Mouse (Mus musculus) T-cell, adult 66 days (primary cell): Measurements from ENCODE around the gene Gm10134. TPM values are rescaled to one million over a fixed set of nuclear protein-coding genes. Genes with fewer than 3 reads are reported as not detected.

Experiments
- total RNA-seq, 2 experiments: library from RNA; stranded (reverse); gene quantifications; 3 replicates in 1 of 2; 4 replicates in 1 of 2; pipeline ENCODE4 v1.2.4; 2023

Gm10134 gene
- 1 to 10 TPM in 1 of 2 experiments, not detected in 1; 2.4 TPM for total RNA-seq

DNA sequence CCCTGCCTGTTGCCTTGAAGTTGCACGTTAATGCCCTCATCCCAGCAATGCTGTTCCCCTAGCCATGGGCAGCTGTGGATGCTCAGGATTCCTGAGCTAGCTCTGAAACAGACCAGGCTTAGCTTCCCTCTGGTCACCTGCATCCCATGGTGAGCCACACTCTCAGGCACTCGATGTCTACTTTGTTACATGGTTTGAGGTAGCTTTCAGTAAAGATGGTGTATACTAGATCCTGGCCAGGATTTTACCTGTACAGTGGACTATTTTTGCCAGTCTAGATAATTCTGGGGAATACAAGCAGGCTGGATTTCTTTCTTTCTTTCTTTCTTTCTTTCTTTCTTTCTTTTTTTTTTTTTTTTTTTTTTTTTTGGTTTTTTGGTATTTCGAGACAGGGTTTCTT is at the start of gene Gm10134:
TSS of gene Gm10134 (plus strand) at position 301 of the 400 bp plus-strand sequence.

DNA sequence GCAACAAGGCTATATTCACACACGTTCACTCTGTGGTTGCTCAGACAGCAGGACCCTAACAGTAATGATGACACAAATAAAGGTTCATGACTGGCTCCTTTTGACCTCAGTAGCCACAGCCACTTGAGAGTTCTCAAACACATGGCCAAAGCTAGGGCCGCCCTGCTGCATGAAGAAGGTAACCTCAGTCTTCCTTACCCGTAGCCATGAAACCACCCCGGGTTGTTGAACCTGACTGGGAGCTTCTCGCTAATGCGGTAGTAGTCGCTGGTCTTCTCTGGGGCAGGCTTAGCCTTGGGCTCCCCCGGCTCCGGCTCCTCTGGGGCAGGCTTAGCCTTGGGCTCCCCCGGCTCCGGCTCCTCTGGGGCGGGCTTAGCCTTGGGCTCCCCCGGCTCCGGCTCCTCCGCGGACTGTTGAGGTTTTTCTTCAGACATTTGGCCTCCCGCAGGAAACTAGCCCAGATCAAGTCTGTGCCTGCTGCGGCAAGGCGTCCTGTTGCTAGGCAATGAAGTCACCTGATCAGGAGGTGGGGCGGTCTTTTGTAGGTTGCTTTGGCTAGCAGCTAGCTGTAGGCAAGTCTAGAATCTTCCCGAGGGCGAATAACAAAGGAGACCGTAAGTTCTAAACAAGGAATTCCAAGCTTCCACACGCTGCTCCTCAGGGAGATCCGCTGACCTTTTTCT is 39.9 kb upstream of the Gm10134 start, which contains the start of gene 1700007K13Rik:
TSS of gene 1700007K13Rik (minus strand) at position 497 of the 683 bp plus-strand sequence.

DNA sequence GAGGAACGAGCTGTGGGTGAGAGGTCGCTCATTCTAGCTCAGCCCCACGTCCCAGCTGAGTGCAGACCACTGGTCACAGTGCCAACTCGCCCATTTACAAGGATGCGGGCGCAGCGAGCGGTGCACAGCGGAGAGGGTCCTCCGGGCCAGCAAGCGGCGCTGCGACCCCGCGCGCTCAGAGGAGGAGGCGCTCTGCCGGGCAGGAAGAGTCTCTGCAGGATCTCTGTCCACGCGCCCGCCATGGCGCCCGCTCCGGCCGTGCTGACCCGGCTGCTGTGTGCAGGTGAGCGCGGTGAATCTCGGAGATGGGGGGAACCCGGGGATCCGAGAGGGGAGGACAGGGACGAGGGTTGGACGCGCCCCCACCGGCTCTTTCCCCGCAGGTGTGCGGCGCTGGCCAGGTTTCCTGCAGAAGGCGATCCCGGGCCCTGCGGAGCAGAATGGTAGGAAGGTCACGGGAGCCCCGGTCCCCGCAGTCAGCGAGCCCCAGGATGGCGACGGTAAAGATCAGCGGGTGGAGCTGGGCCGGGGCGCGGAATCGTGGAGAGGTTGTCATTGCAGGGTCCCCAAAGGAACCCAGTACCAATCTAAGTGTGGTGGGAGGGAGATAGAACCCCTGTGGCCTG is 37.9 kb upstream of the Gm10134 start, which contains the start of gene Mrps2:
TSS of gene Mrps2 (plus strand) at position 207 of the 626 bp plus-strand sequence.

DNA sequence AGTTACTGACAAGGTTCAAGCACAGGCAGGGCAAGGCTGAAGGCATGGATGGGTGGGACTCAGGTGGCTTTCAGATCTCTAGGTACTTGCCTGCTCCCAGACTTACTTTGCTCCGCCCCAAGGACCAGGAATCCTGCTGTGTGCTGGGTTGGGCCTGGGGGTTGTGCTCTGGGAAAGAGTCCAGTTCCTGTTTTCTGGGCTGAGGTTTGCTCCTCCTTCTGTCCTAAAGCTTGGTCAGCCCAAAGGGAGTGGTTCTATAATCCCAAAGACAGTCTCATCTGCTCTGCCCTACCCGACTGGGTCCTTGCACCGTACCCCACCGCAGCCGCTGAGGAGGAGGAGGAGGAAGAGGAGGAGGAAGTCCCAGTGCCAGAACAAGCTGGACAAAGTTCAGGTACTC is 9.2 kb upstream of the Gm10134 start, which contains the start of gene Gbgt1:
TSS of gene Gbgt1 (plus strand) at position 221 of the 400 bp plus-strand sequence.

DNA sequence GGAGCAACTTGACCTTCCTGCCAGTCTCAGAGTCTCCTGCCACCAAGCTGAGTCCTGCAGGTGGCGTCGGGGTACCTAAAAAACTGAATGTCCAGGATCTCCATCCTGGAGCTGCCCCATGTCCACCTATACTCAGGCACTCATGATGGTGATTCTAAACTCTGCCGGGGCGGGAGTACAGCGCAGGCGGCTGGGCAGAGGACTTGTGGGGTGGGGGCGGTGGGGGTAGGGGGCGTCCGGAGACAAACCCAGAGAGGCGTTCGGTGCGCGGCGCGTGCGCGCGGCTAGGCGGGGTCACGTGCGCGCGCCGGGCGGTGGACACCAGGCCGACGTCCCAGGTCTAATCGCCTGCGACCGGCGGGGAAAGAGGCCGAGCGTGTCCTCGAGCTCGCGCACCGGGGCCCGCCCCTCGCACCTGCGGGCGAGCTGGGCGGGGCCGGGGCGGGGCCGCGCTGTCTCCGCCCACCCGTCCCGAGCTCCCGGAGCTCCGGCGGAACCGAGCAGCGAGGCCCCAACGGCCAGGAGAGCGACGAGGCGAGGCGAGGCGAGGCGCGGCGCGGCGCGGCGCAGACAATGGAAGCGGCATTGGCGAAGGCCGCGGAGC is 7.0 kb downstream of the Gm10134 start, which contains the start of gene Ralgds:
TSS of gene Ralgds (plus strand) at position 328 of the 604 bp plus-strand sequence.

Other genes with a start within 250 kb of the Gm10134 start
- not detected for gene Ppp1r26, start 59.3 kb upstream of the Gm10134 start, total RNA-seq
- not detected for gene 1700007K13Rik, start 39.8 kb upstream of the Gm10134 start, total RNA-seq
- gene Mrps2, start 38.0 kb upstream of the Gm10134 start, total RNA-seq, result 10 to 100 TPM; 19.4 to 22.9 TPM
- gene Gbgt1, start 9.2 kb upstream of the Gm10134 start, total RNA-seq, result under 1 TPM in 1 of 2 experiments, not detected in 1; 0.70 TPM
- 10 to 100 TPM; 23.6 to 25.2 TPM for gene Ralgds, start 7.0 kb downstream of the Gm10134 start, total RNA-seq
- not detected for gene Cel, start 57.3 kb downstream of the Gm10134 start, total RNA-seq
- gene Gtf3c5, start 77.7 kb downstream of the Gm10134 start, total RNA-seq, result 10 to 100 TPM; 22.0 to 25.9 TPM
- gene Gfi1b, start 115.9 kb downstream of the Gm10134 start, total RNA-seq, result 1 to 10 TPM in 1 of 2 experiments, under 1 TPM in 1; 0.83 to 2.7 TPM
- gene Tsc1, start 135.1 kb downstream of the Gm10134 start, total RNA-seq, result 10 to 100 TPM; 42.4 to 50.5 TPM
- under 1 TPM in 1 of 2 experiments, not detected in 1; 0.90 TPM for gene Spaca9, start 193.6 kb downstream of the Gm10134 start, total RNA-seq
- 1 to 10 TPM in 1 of 2 experiments, not detected in 1; 1.2 TPM for gene Ak8, start 194.1 kb downstream of the Gm10134 start, total RNA-seq